Mouse (Mus musculus): ENCODE data around the gene Vmn2r23.
"Not testable (repeated sequence)": the region's sequence is repeated elsewhere in the genome, so short reads cannot be mapped to it uniquely, and the experiment has no call there.

Vmn2r23 gene

GRCm38 (mm10) chr6:123702370-123702769, at the start of gene Vmn2r23:
Gene Vmn2r23, plus strand, starts transcription at chr6:123702670.
- ATAC-seq (ENCODE audit: low TSS enrichment): no peak

- no peak for ATAC-seq (ENCODE audit: low TSS enrichment)
Observed at GRCm38 (mm10) chr6:123657040-123657439, 45.4 kb upstream of the Vmn2r23 start.

- ATAC-seq (ENCODE audit: low TSS enrichment): not testable (repeated sequence)
Observed at GRCm38 (mm10) chr6:123696639-123697038, 5.8 kb upstream of the Vmn2r23 start.

- no peak for ATAC-seq (ENCODE audit: low TSS enrichment)
Observed at GRCm38 (mm10) chr6:123697213-123697612, 5.3 kb upstream of the Vmn2r23 start.

GRCm38 (mm10) chr6:123770031-123770430, 67.6 kb downstream of the Vmn2r23 start:
- ATAC-seq (ENCODE audit: low TSS enrichment): no peak

- no peak for ATAC-seq (ENCODE audit: low TSS enrichment)
Observed at GRCm38 (mm10) chr6:123778579-123778978, 76.1 kb downstream of the Vmn2r23 start, which contains the start of gene Vmn2r24. Gene Vmn2r24, plus strand, starts transcription at chr6:123778879.

- ATAC-seq (ENCODE audit: low TSS enrichment): no peak
Observed at GRCm38 (mm10) chr6:123784857-123785256, 82.4 kb downstream of the Vmn2r23 start.

- no peak for ATAC-seq (ENCODE audit: low TSS enrichment)
Observed at GRCm38 (mm10) chr6:123793746-123794145, 91.3 kb downstream of the Vmn2r23 start.

Measured in frontal cortex, adult (tissue).